Mouse (Mus musculus): ENCODE data around the gene Syt1.

GRCm38 (mm10) chr10:108525506-108525905 is 485.3 kb downstream of the Syt1 start:
- no peak for TF ChIP-seq CTCF (IDR thresholded peaks at IDR 0.05; ENCODE audit: extremely low read depth, insufficient read depth, low read length)
- no peak for TF ChIP-seq POLR2A (IDR thresholded peaks at IDR 0.05; ENCODE audit: extremely low read depth, insufficient read depth, low read length)

Data from cortical plate, adult 2 months (tissue).